Mouse (Mus musculus): ENCODE results near the gene Adgrf3.

GRCm38 (mm10) chr5:30187687-30188485, 17.6 kb downstream of the Adgrf3 start:
- TF ChIP-seq CTCF (IDR thresholded peaks at IDR 0.05; ENCODE audit: control insufficient read depth, insufficient read depth, insufficient read length) (no peak), CEBPB (IDR thresholded peaks at IDR 0.05; ENCODE audit: low read depth) (no peak), MYOD1 (IDR thresholded peaks at IDR 0.05; ENCODE audit: control insufficient read depth, insufficient read length, low read depth) (no peak), USF1 (IDR thresholded peaks at IDR 0.05; ENCODE audit: low read depth) (no peak), MYOG (IDR thresholded peaks at IDR 0.05; ENCODE audit: control insufficient read depth, extremely low read depth, insufficient read length) (no peak)

Measured in C2C12 (cell line).